24 mouse cellular contexts compared by ENCODE assay signal in genomic region chr9:67384028-67384590, GRCm38 (mm10).
DNase-seq lines count a peak whose midpoint lies in the region; ATAC-seq lines count a peak whose summit lies in the region.
"Had no signal": no experiment of that assay in that cellular context is flagged by ENCODE, and none has a peak within 500 bp of the region (broad histone marks: within the 10 kb centered on the region; RNA-seq: fewer than 3 reads in every experiment).

No protein-coding gene starts in this region.

- H3K9me3 ChIP-seq in forebrain, embryonic 14.5 days (replicated peaks; ENCODE audit: control insufficient read depth, low read length): no peaks in the 10 kb centered on the region
- H3K9me3 ChIP-seq in forebrain, embryonic 13.5 days (replicated peaks): no peaks in the 10 kb centered on the region
- H3K9me3 ChIP-seq in hindbrain, embryonic 16.5 days (ENCODE audit: control insufficient read depth, low read length): no peaks in the 10 kb centered on the region
- H3K9me3 ChIP-seq in hindbrain, embryonic 13.5 days: no peaks in the 10 kb centered on the region
- no peaks in the 10 kb centered on the region for H3K9me3 ChIP-seq in neural tube, embryonic 13.5 days
- H3K9me3 ChIP-seq: forebrain, embryonic 10.5 days; heart, embryonic 13.5 days had no signal

- no peak overlapping the region for H3K27ac ChIP-seq in forebrain, embryonic 14.5 days (ENCODE audit: low read depth, low read length)
- H3K27ac ChIP-seq in forebrain, embryonic 13.5 days: no peak overlapping the region; the same call in 1 of the 2 replicates
- no peak overlapping the region; the same call in 1 of the 2 replicates for H3K27ac ChIP-seq in hindbrain, embryonic 16.5 days (ENCODE audit: low read depth, low read length)
- H3K27ac ChIP-seq in hindbrain, embryonic 13.5 days: no peak overlapping the region
- H3K27ac ChIP-seq in neural tube, embryonic 13.5 days (replicated peaks): peak overlapping the region; percentile 28
- H3K27ac ChIP-seq: forebrain, embryonic 10.5 days; gastrocnemius, adult 2 months; heart, embryonic 13.5 days had no signal

- H3K9ac ChIP-seq in forebrain, embryonic 14.5 days (ENCODE audit: low read length): no peak overlapping the region
- no peak overlapping the region for H3K9ac ChIP-seq in forebrain, embryonic 13.5 days
- H3K9ac ChIP-seq in hindbrain, embryonic 16.5 days (ENCODE audit: low read depth, low read length): no peak overlapping the region
- H3K9ac ChIP-seq in hindbrain, embryonic 13.5 days: no peak overlapping the region
- H3K9ac ChIP-seq in neural tube, embryonic 13.5 days: no peak overlapping the region
- H3K9ac ChIP-seq: heart, embryonic 13.5 days had no signal

- H3K4me3 ChIP-seq in forebrain, embryonic 14.5 days (ENCODE audit: low read depth, low read length): no peak overlapping the region
- H3K4me3 ChIP-seq in forebrain, embryonic 13.5 days: no peak overlapping the region
- no peak overlapping the region for H3K4me3 ChIP-seq in hindbrain, embryonic 16.5 days (ENCODE audit: low read length)
- H3K4me3 ChIP-seq in hindbrain, embryonic 13.5 days: no peak overlapping the region
- H3K4me3 ChIP-seq in neural tube, embryonic 13.5 days: no peak overlapping the region
- H3K4me3 ChIP-seq: forebrain, embryonic 10.5 days; gastrocnemius, adult 2 months; heart, embryonic 13.5 days had no signal

- WGBS in forebrain, embryonic 14.5 days: 40% methylated on average over 9 of the region's 9 CpGs
- WGBS in forebrain, embryonic 13.5 days: 60% methylated on average over 9 of the region's 9 CpGs
- 65% methylated on average over 9 of the region's 9 CpGs for WGBS in hindbrain, embryonic 16.5 days
- WGBS in hindbrain, embryonic 13.5 days: 73% methylated on average over 9 of the region's 9 CpGs
- WGBS in neural tube, embryonic 13.5 days: 73% methylated on average over 9 of the region's 9 CpGs

- H3K36me3 ChIP-seq in forebrain, embryonic 14.5 days (ENCODE audit: control insufficient read depth, insufficient read depth, low read length): no peaks in the 10 kb centered on the region
- no peaks in the 10 kb centered on the region for H3K36me3 ChIP-seq in forebrain, embryonic 13.5 days (ENCODE audit: poor library complexity, severe bottlenecking)
- no peaks in the 10 kb centered on the region for H3K36me3 ChIP-seq in hindbrain, embryonic 16.5 days (ENCODE audit: control insufficient read depth, insufficient read depth, low read length)
- H3K36me3 ChIP-seq in hindbrain, embryonic 13.5 days: no peaks in the 10 kb centered on the region
- H3K36me3 ChIP-seq in neural tube, embryonic 13.5 days: no peaks in the 10 kb centered on the region

- H3K4me1 ChIP-seq in forebrain, embryonic 14.5 days (ENCODE audit: control insufficient read depth, insufficient read depth, low read length): no peaks in the 10 kb centered on the region
- H3K4me1 ChIP-seq in forebrain, embryonic 13.5 days: peaks cover 4% of the 10 kb centered on the region; the same call in 1 of the 2 replicates
- no peaks in the 10 kb centered on the region for H3K4me1 ChIP-seq in hindbrain, embryonic 16.5 days (ENCODE audit: control insufficient read depth, insufficient read depth, low read depth, low read length)
- H3K4me1 ChIP-seq in hindbrain, embryonic 13.5 days (replicated peaks): peaks cover 6% of the 10 kb centered on the region
- peaks cover 20% of the 10 kb centered on the region for H3K4me1 ChIP-seq in neural tube, embryonic 13.5 days (replicated peaks)

- ATAC-seq in forebrain, embryonic 14.5 days: no peak
- no peak; the same call in 1 of the 2 replicates for ATAC-seq in forebrain, embryonic 13.5 days
- peak; percentile 61 for ATAC-seq in hindbrain, embryonic 16.5 days
- no peak for ATAC-seq in hindbrain, embryonic 13.5 days (ENCODE audit: low FRiP score)
- peak; percentile 47; the same call in 1 of the 2 replicates for ATAC-seq in neural tube, embryonic 13.5 days (ENCODE audit: low read depth)
- ATAC-seq: CD4-positive, CD25-positive, alpha-beta regulatory T cell, adult 4 months; forebrain, embryonic 16.5 days; inflammation-experienced regulatory T-cells, adult 6 months; intestine, embryonic 16.5 days had no signal

- no peak overlapping the region for H3K4me2 ChIP-seq in forebrain, embryonic 14.5 days (ENCODE audit: low read length)
- no peak overlapping the region for H3K4me2 ChIP-seq in forebrain, embryonic 13.5 days
- no peak overlapping the region for H3K4me2 ChIP-seq in hindbrain, embryonic 16.5 days (ENCODE audit: low read length)
- H3K4me2 ChIP-seq in hindbrain, embryonic 13.5 days: no peak overlapping the region
- no peak overlapping the region for H3K4me2 ChIP-seq in neural tube, embryonic 13.5 days
- H3K4me2 ChIP-seq: heart, embryonic 13.5 days had no signal

- no peaks in the 10 kb centered on the region for H3K27me3 ChIP-seq in forebrain, embryonic 14.5 days (replicated peaks; ENCODE audit: control insufficient read depth, insufficient read depth, low read length)
- H3K27me3 ChIP-seq in forebrain, embryonic 13.5 days: no peaks in the 10 kb centered on the region
- H3K27me3 ChIP-seq in hindbrain, embryonic 16.5 days (replicated peaks; ENCODE audit: control insufficient read depth, insufficient read depth, low read length): no peaks in the 10 kb centered on the region
- H3K27me3 ChIP-seq in hindbrain, embryonic 13.5 days: no peaks in the 10 kb centered on the region
- no peaks in the 10 kb centered on the region for H3K27me3 ChIP-seq in neural tube, embryonic 13.5 days
- H3K27me3 ChIP-seq: heart, embryonic 13.5 days had no signal

- peak; percentile 20 for DNase-seq in forebrain, embryonic 14.5 days (ENCODE audit: low spot score)
- DNase-seq in neural tube, embryonic 10.5 days (ENCODE audit: extremely low spot score, low spot score): no peak
- no peak for DNase-seq in B cell, adult 2 months
- DNase-seq: adrenal gland, adult 2 months; adrenal gland, postnatal 14 days; cerebellum, adult 11-12 months; cerebellum, adult 9-10 months; cerebellum, postnatal 14 days; gastrocnemius, adult 2 months; gastrocnemius, postnatal 14 days; heart, adult 18-20 months; heart, postnatal 14 days; heart, postnatal 4 days; kidney, adult 18-20 months had no signal

Comparison
In these comparisons a context has a peak if more than half of its experiments do, and no peak if none do; other contexts are left out.
1. ATAC-seq: peak in hindbrain, embryonic 16.5 days (single experiment) and neural tube, embryonic 13.5 days (single experiment); none in forebrain, embryonic 14.5 days (single experiment), forebrain, embryonic 13.5 days (single experiment) and hindbrain, embryonic 13.5 days (single experiment).